Mouse (Mus musculus): ENCODE results near the gene Med13l.

Gene Med13l

GRCm38 (mm10) chr5:118655966-118656365 is 95.5 kb downstream of the Med13l start:
- no peak for DNase-seq (ENCODE audit: low read depth, low spot score)

- no peak for DNase-seq (ENCODE audit: low read depth, low spot score)
These were observed 97.9 kb downstream of the Med13l start for GRCm38 (mm10) chr5:118658256-118658837.

- no peak for DNase-seq (ENCODE audit: low read depth, low spot score)
These were observed 99.2 kb downstream of the Med13l start for GRCm38 (mm10) chr5:118659713-118660112.

GRCm38 (mm10) chr5:118661751-118662150 is 101.3 kb downstream of the Med13l start:
- no peak for DNase-seq (ENCODE audit: low read depth, low spot score)

GRCm38 (mm10) chr5:118663999-118664398 is 103.5 kb downstream of the Med13l start:
- DNase-seq (ENCODE audit: low read depth, low spot score): no peak

GRCm38 (mm10) chr5:118665023-118665422 is 104.5 kb downstream of the Med13l start:
- no peak for DNase-seq (ENCODE audit: low read depth, low spot score)

- DNase-seq (ENCODE audit: low read depth, low spot score): no peak
These were observed 106.1 kb downstream of the Med13l start for GRCm38 (mm10) chr5:118666437-118667207.

GRCm38 (mm10) chr5:118667863-118668262 is 107.4 kb downstream of the Med13l start:
- no peak for DNase-seq (ENCODE audit: low read depth, low spot score)

GRCm38 (mm10) chr5:118668931-118669330 is 108.5 kb downstream of the Med13l start:
- no peak for DNase-seq (ENCODE audit: low read depth, low spot score)

GRCm38 (mm10) chr5:118672111-118672510 is 111.6 kb downstream of the Med13l start:
- no peak for DNase-seq (ENCODE audit: low read depth, low spot score)

- no peak for DNase-seq (ENCODE audit: low read depth, low spot score)
These were observed 113.4 kb downstream of the Med13l start for GRCm38 (mm10) chr5:118673859-118674258.

GRCm38 (mm10) chr5:118674321-118674720 is 113.8 kb downstream of the Med13l start:
- no peak for DNase-seq (ENCODE audit: low read depth, low spot score)

GRCm38 (mm10) chr5:118675697-118676096 is 115.2 kb downstream of the Med13l start:
- DNase-seq (ENCODE audit: low read depth, low spot score): no peak

GRCm38 (mm10) chr5:118676151-118676918 is 115.9 kb downstream of the Med13l start:
- no peak for DNase-seq (ENCODE audit: low read depth, low spot score)

GRCm38 (mm10) chr5:118679283-118679835 is 118.9 kb downstream of the Med13l start:
- no peak for DNase-seq (ENCODE audit: low read depth, low spot score)

- no peak for DNase-seq (ENCODE audit: low read depth, low spot score)
These were observed 120.4 kb downstream of the Med13l start for GRCm38 (mm10) chr5:118680853-118681252.

- no peak for DNase-seq (ENCODE audit: low read depth, low spot score)
These were observed 121.5 kb downstream of the Med13l start for GRCm38 (mm10) chr5:118682007-118682406.

GRCm38 (mm10) chr5:118685145-118685544 is 124.7 kb downstream of the Med13l start:
- no peak for DNase-seq (ENCODE audit: low read depth, low spot score)

GRCm38 (mm10) chr5:118686021-118686420 is 125.5 kb downstream of the Med13l start:
- no peak for DNase-seq (ENCODE audit: low read depth, low spot score)

GRCm38 (mm10) chr5:118688886-118689835 is 128.7 kb downstream of the Med13l start:
- DNase-seq (ENCODE audit: low read depth, low spot score): no peak

Measured in WW6 (cell line).